12 mouse cellular contexts compared by ENCODE assay signal in genomic region chr6:125092372-125092771, GRCm38 (mm10). TPM values are rescaled to one million over a fixed set of nuclear protein-coding genes. Genes with fewer than 3 reads are reported as not detected.
DNase-seq lines count a peak whose midpoint lies in the region; ATAC-seq lines count a peak whose summit lies in the region.
"Had no signal": no experiment of that assay in that cellular context is flagged by ENCODE, and none has a peak within 500 bp of the region (broad histone marks: within the 10 kb centered on the region; RNA-seq: fewer than 3 reads in every experiment).

No protein-coding gene starts in this region.

- no peak overlapping the region for H3K4me3 ChIP-seq in heart, embryonic 16.5 days (ENCODE audit: low read length)
- H3K4me3 ChIP-seq in lung, embryonic 16.5 days (ENCODE audit: low read length) = no peak overlapping the region
- no peak overlapping the region for H3K4me3 ChIP-seq in limb, embryonic 15.5 days

- intact Hi-C loops in heart, postnatal 25 days (cut with DNase I) = no loop called here

- no peak for ATAC-seq in heart, embryonic 16.5 days (replicated peaks; ENCODE audit: extremely low read depth, insufficient read depth, low FRiP score)
- ATAC-seq in lung, embryonic 16.5 days (ENCODE audit: low read depth) = no peak
- ATAC-seq in limb, embryonic 15.5 days (ENCODE audit: insufficient number of reproducible peaks, low FRiP score, low TSS enrichment, low read depth) = no peak

- no peaks in the 10 kb centered on the region for H3K9me3 ChIP-seq in heart, embryonic 16.5 days (replicated peaks; ENCODE audit: control insufficient read depth, low read length)
- no peaks in the 10 kb centered on the region for H3K9me3 ChIP-seq in lung, embryonic 16.5 days (ENCODE audit: control insufficient read depth, low read length)
- H3K9me3 ChIP-seq in limb, embryonic 15.5 days = no peaks in the 10 kb centered on the region

- no peaks in the 10 kb centered on the region for H3K36me3 ChIP-seq in heart, embryonic 16.5 days (ENCODE audit: control insufficient read depth, insufficient read depth)
- no peaks in the 10 kb centered on the region for H3K36me3 ChIP-seq in lung, embryonic 16.5 days (ENCODE audit: control insufficient read depth, insufficient read depth, low read length)
- H3K36me3 ChIP-seq in limb, embryonic 15.5 days = no peaks in the 10 kb centered on the region

- no peak overlapping the region for H3K4me2 ChIP-seq in heart, embryonic 16.5 days (ENCODE audit: low read depth, low read length)
- H3K4me2 ChIP-seq in lung, embryonic 16.5 days (ENCODE audit: low read depth, low read length) = no peak overlapping the region
- no peak overlapping the region for H3K4me2 ChIP-seq in limb, embryonic 15.5 days

- no peak for DNase-seq in heart, postnatal 25 days (ENCODE audit: low spot score)
- DNase-seq in lung, postnatal 4 days = no peak
- DNase-seq in thymus, postnatal 25 days = peak; percentile 49
- DNase-seq in layer of hippocampus, adult 8-10 months (ENCODE audit: low spot score in 2 of 2) = no peak
- DNase-seq: cerebellum, postnatal 36 days; heart, postnatal 36 days; kidney, postnatal 36 days; lung, postnatal 36 days; right cerebral cortex, postnatal 4 days had no signal

- peaks cover 25% of the 10 kb centered on the region for H3K4me1 ChIP-seq in heart, embryonic 16.5 days (ENCODE audit: control insufficient read depth, insufficient read depth, low read length)
- H3K4me1 ChIP-seq in lung, embryonic 16.5 days (replicated peaks; ENCODE audit: control insufficient read depth, insufficient read depth, low read length) = peaks cover 25% of the 10 kb centered on the region
- H3K4me1 ChIP-seq in limb, embryonic 15.5 days = peaks cover 41% of the 10 kb centered on the region

- 75% methylated on average over 5 of the region's 5 CpGs for WGBS in heart, embryonic 16.5 days
- 74% methylated on average over 5 of the region's 5 CpGs for WGBS in lung, embryonic 16.5 days
- 84% methylated on average over 5 of the region's 5 CpGs for WGBS in limb, embryonic 15.5 days

- peak overlapping the region; percentile 72 for H3K27ac ChIP-seq in heart, embryonic 16.5 days (ENCODE audit: low read length)
- H3K27ac ChIP-seq in lung, embryonic 16.5 days (ENCODE audit: low read length) = 0 out of 2 replicates have a peak overlapping the region, but pooled peaks have one; percentile 4
- peak overlapping the region; percentile 60 for H3K27ac ChIP-seq in limb, embryonic 15.5 days

- H3K9ac ChIP-seq in heart, embryonic 16.5 days (ENCODE audit: low read length) = peak overlapping the region; percentile 18; the same call in 1 of the 2 replicates
- H3K9ac ChIP-seq in lung, embryonic 16.5 days (ENCODE audit: low read length) = no peak overlapping the region
- H3K9ac ChIP-seq in limb, embryonic 15.5 days = no peak overlapping the region

- H3K27me3 ChIP-seq in heart, embryonic 16.5 days (ENCODE audit: control insufficient read depth, insufficient read depth, low read length) = no peaks in the 10 kb centered on the region
- no peaks in the 10 kb centered on the region for H3K27me3 ChIP-seq in lung, embryonic 16.5 days (ENCODE audit: control insufficient read depth, insufficient read depth, low read depth, low read length)
- H3K27me3 ChIP-seq in limb, embryonic 15.5 days = no peaks in the 10 kb centered on the region

RNA-seq across cellular contexts. Expression of gene Chd4, which starts 3.4 kb away (rescaled TPM):
- polyA plus RNA-seq in heart, embryonic 16.5 days (2015; fragmentation: Nextera tagmentation; extraction: Ambion mirVana) = 50.6 and 63.0 TPM in 2 replicates
- 100 to 1,000 TPM; 111 to 116 TPM for total RNA-seq in heart, postnatal 25 days (2021)
- polyA plus RNA-seq in lung, embryonic 16.5 days (2015; fragmentation: Nextera tagmentation; extraction: Ambion mirVana) = 58.2 and 59.4 TPM in 2 replicates
- 66.7 TPM in 2 replicates for polyA plus RNA-seq in limb, embryonic 15.5 days (2015; fragmentation: Nextera tagmentation; extraction: Ambion mirVana)
- 100 to 1,000 TPM; 159 to 187 (median 175) TPM for total RNA-seq in layer of hippocampus, adult 8-10 months (2022)

RNA-seq across cellular contexts. Expression of gene Lpar5, which starts 24.7 kb away (rescaled TPM):
- polyA plus RNA-seq in heart, embryonic 16.5 days (2015; fragmentation: Nextera tagmentation; extraction: Ambion mirVana) = 0.55 and 1.6 TPM in 2 replicates
- total RNA-seq in heart, postnatal 25 days (2021) = not detected
- polyA plus RNA-seq in lung, embryonic 16.5 days (2015; fragmentation: Nextera tagmentation; extraction: Ambion mirVana) = 0.45 and 0.49 TPM in 2 replicates
- polyA plus RNA-seq in limb, embryonic 15.5 days (2015; fragmentation: Nextera tagmentation; extraction: Ambion mirVana) = 6.5 and 6.6 TPM in 2 replicates
- 1 to 10 TPM in 3 of 4 experiments, under 1 TPM in 1; 0.23 to 3.9 (median 1.9) TPM for total RNA-seq in layer of hippocampus, adult 8-10 months (2022)

RNA-seq across cellular contexts. Expression of gene Nop2, which starts 39.3 kb away (rescaled TPM):
- 45.0 and 45.8 TPM in 2 replicates for polyA plus RNA-seq in heart, embryonic 16.5 days (2015; fragmentation: Nextera tagmentation; extraction: Ambion mirVana)
- 10 to 100 TPM; 19.4 to 20.0 TPM for total RNA-seq in heart, postnatal 25 days (2021)
- polyA plus RNA-seq in lung, embryonic 16.5 days (2015; fragmentation: Nextera tagmentation; extraction: Ambion mirVana) = 44.5 and 52.5 TPM in 2 replicates
- 54.4 and 58.0 TPM in 2 replicates for polyA plus RNA-seq in limb, embryonic 15.5 days (2015; fragmentation: Nextera tagmentation; extraction: Ambion mirVana)
- total RNA-seq in layer of hippocampus, adult 8-10 months (2022) = 10 to 100 TPM; 33.0 to 33.9 (median 33.5) TPM

RNA-seq across cellular contexts. Expression of gene Acrbp, which starts 42.9 kb away (rescaled TPM):
- 8.0 TPM in 2 replicates for polyA plus RNA-seq in heart, embryonic 16.5 days (2015; fragmentation: Nextera tagmentation; extraction: Ambion mirVana)
- 1 to 10 TPM; 2.5 to 4.1 TPM for total RNA-seq in heart, postnatal 25 days (2021)
- polyA plus RNA-seq in lung, embryonic 16.5 days (2015; fragmentation: Nextera tagmentation; extraction: Ambion mirVana) = 12.9 and 16.4 TPM in 2 replicates
- 9.9 and 12.4 TPM in 2 replicates for polyA plus RNA-seq in limb, embryonic 15.5 days (2015; fragmentation: Nextera tagmentation; extraction: Ambion mirVana)
- 10 to 100 TPM; 12.8 to 20.9 (median 15.6) TPM for total RNA-seq in layer of hippocampus, adult 8-10 months (2022)

RNA-seq across cellular contexts. Expression of gene Iffo1, which starts 52.7 kb away (rescaled TPM):
- 11.7 and 13.2 TPM in 2 replicates for polyA plus RNA-seq in heart, embryonic 16.5 days (2015; fragmentation: Nextera tagmentation; extraction: Ambion mirVana)
- total RNA-seq in heart, postnatal 25 days (2021) = 10 to 100 TPM in 1 of 2 experiments, 1 to 10 TPM in 1; 7.1 to 12.0 TPM
- polyA plus RNA-seq in lung, embryonic 16.5 days (2015; fragmentation: Nextera tagmentation; extraction: Ambion mirVana) = 5.5 and 7.2 TPM in 2 replicates
- 26.6 and 46.8 TPM in 2 replicates for polyA plus RNA-seq in limb, embryonic 15.5 days (2015; fragmentation: Nextera tagmentation; extraction: Ambion mirVana)
- total RNA-seq in layer of hippocampus, adult 8-10 months (2022) = 10 to 100 TPM; 67.2 to 78.4 (median 74.4) TPM

Comparison
In these comparisons a context has a peak if more than half of its experiments do, and no peak if none do; other contexts are left out.
1. H3K27ac ChIP-seq: peak in every context shown above with its lines; median percentile 72 in heart, embryonic 16.5 days; 60 in limb, embryonic 15.5 days; 4 in lung, embryonic 16.5 days.